Mouse (Mus musculus) midbrain, embryonic 15.5 days (tissue): Measurements from ENCODE around the gene Rpl37. TPM values are rescaled to one million over a fixed set of nuclear protein-coding genes. Genes with fewer than 3 reads are reported as not detected.

Source experiments
- ATAC-seq: fragments of 200-750 bp; cut with Nextera tagmentation; replicated peaks from 2 replicates; pipeline ENCODE4 v1.8.0; 2017; ENCODE audit warnings: moderate TSS enrichment
- H3K27ac ChIP-seq: fragments of 300-500 bp; sonication (generic); 2 replicates; pipeline ENCODE4 v1.5.1; 2015; ENCODE audit warnings: mild to moderate bottlenecking, inconsistent platforms
- H3K27me3 ChIP-seq: fragments of 300-500 bp; sonication (generic); replicated peaks from 2 replicates; pipeline ENCODE4 v1.6.1; 2015; ENCODE audit warnings: inconsistent platforms
- H3K36me3 ChIP-seq: fragments of 300-500 bp; sonication (generic); replicated peaks from 2 replicates; pipeline ENCODE4 v1.6.1; 2015; ENCODE audit warnings: inconsistent platforms
- H3K4me1 ChIP-seq: fragments of 300-500 bp; sonication (generic); 2 replicates; pipeline ENCODE4 v1.6.1; 2015; ENCODE audit warnings: inconsistent platforms
- H3K4me2 ChIP-seq: fragments of 300-500 bp; sonication (generic); 2 replicates; pipeline ENCODE4 v1.6.1; 2015; ENCODE audit warnings: inconsistent platforms, mild to moderate bottlenecking, moderate library complexity
- H3K4me3 ChIP-seq: fragments of 300-500 bp; sonication (generic); 2 replicates; pipeline ENCODE4 v1.5.1; 2015; ENCODE audit warnings: mild to moderate bottlenecking, inconsistent platforms
- H3K9ac ChIP-seq: fragments of 300-500 bp; sonication (generic); 2 replicates; pipeline ENCODE4 v1.6.1; 2015; ENCODE audit warnings: mild to moderate bottlenecking, inconsistent platforms
- H3K9me3 ChIP-seq: fragments of 300-500 bp; sonication (generic); 2 replicates; pipeline ENCODE4 v1.6.1; 2016; ENCODE audit warnings: inconsistent platforms
- WGBS: fragments of 180-500 bp; shearing (Covaris S2); methylation state at CpG from one replicate; pipeline ENCODE4 v1.1.7; 2015; ENCODE audit warnings: mixed read lengths; 5-methylcytosine and 5-hydroxymethylcytosine counted together
- polyA plus RNA-seq: library from polyadenylated mRNA; unstranded; fragments of >200 nt; fragmentation: Nextera tagmentation; extraction: Ambion mirVana; gene quantifications from 2 replicates; pipeline ENCODE4 v1.2.1, GENCODE M21; 2015

Gene Rpl37
- polyA plus RNA-seq, 1 experiment from 2014 or later, result 286 TPM

GRCm38 (mm10) chr15:5165121-5165773 is 48.8 kb downstream of the Rpl37 start:
- Histone ChIP-seq H3K27me3 (no peaks in the 10 kb centered on the region), H3K4me3 (no peak overlapping the region), H3K9me3 (no peaks in the 10 kb centered on the region), H3K9ac (no peak overlapping the region), H3K4me1 (no peaks in the 10 kb centered on the region), H3K36me3 (0 out of 2 replicates have a peak, but pooled peaks cover 13% of the 10 kb centered on the region), H3K27ac (no peak overlapping the region), H3K4me2 (no peak overlapping the region)
- no peak for ATAC-seq
- 87% methylated on average over 12 of the region's 12 CpGs for WGBS

Other genes starting within 250 kb of the Rpl37 start
- gene Mroh2b, start 217.9 kb upstream of the Rpl37 start, polyA plus RNA-seq, result not detected in 2 replicates
- 0.06 and 0.12 TPM in 2 replicates for gene C7, start 52.9 kb upstream of the Rpl37 start, polyA plus RNA-seq
- 0.32 and 0.39 TPM in 2 replicates for gene Card6, start 8.1 kb upstream of the Rpl37 start, polyA plus RNA-seq
- 13.3 and 14.8 TPM in 2 replicates for gene Prkaa1, start 27.2 kb downstream of the Rpl37 start, polyA plus RNA-seq
- 56.1 and 56.4 TPM in 2 replicates for gene Ttc33, start 68.9 kb downstream of the Rpl37 start, polyA plus RNA-seq
- 1.3 and 1.6 TPM in 2 replicates for gene Ptger4, start 127.5 kb downstream of the Rpl37 start, polyA plus RNA-seq